Mouse (Mus musculus) brain, embryonic 14.5 days (tissue): ENCODE results near the gene Gpr27.

ENCODE experiments used
- CTCF ChIP-seq: fragments of 200-500 bp; IDR thresholded peaks from 2 replicates; pipeline ENCODE4 v1.5.1; 2012; ENCODE audit warnings: inconsistent platforms, mild to moderate bottlenecking, moderate library complexity, borderline replicate concordance; ENCODE audit not compliant: insufficient read depth, insufficient read length; ENCODE audit errors: extremely low read depth
- POLR2A ChIP-seq: fragments of 200-500 bp; IDR thresholded peaks from 2 replicates; pipeline ENCODE4 v1.6.1; 2012; ENCODE audit warnings: mild to moderate bottlenecking, inconsistent platforms, borderline replicate concordance; ENCODE audit not compliant: poor library complexity, insufficient read depth, insufficient read length, severe bottlenecking; ENCODE audit errors: extremely low read depth

DNA sequence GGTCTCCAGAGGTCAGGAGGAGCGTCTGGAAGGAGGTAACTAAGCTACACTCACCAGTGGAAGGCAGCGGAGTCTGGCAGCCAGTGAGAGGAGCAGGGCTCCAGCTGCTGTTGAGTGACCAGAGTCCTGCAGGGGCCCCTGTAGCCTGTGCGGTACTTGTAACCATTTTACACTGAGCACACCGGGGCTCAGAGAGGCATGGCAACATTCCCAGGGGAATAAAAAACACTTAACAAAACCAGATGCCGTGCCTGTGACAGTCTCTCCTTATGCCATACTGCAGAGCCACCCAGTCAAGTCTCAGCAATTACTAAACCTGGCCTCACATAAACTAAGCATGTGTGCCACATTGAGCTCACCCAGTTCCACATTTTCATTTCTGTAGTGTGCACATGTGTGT, 38.1 kb upstream of the Gpr27 start:
- TF ChIP-seq POLR2A = no peak
- no peak for TF ChIP-seq CTCF
